Mouse (Mus musculus): ENCODE results near the gene Tram2. TPM values are rescaled to one million over a fixed set of nuclear protein-coding genes. Genes with fewer than 3 reads are reported as not detected.

Gene Tram2
- polyA plus RNA-seq, 2 experiments: 1.2 to 1.8 TPM

DNA sequence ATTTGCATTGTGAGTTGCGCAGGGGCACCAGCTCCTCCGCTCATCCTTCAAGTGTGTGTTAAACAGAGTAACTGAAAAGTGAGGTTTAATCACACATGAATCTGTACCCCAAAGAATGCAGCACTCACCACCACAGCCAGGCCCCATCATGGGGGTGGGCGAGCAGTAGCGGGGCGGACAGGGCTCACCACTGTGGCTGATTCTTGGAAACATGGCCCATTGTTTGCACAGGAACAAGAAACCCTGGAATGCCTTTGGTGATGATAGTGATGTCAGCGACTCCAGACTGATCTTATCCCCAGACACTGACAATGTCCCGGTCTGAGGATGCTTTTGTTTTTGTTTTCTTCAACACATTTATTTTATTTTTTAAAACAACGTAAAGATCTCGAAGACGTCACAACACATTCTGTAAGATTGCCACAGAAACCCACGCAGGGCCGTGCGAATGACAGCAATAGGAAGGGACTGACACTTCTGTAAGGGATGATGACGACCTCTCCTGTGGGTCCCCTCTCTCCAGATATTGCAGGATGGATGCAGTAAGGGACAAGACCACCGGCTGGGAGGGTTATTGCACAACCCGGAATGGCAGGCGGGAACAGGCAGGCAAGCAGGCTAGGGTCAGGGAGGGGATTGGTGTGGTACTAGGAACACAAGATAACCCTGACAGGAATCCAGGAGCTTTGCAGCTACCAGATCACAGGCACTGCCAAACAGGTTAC is 82.3 kb downstream of the Tram2 start:
- Histone ChIP-seq H3K27ac (no peak overlapping the region), H3K9ac (replicated peaks) (no peak overlapping the region), H3K36me3 (replicated peaks; ENCODE audit: control insufficient read depth, insufficient read depth, low read depth) (no peaks in the 10 kb centered on the region), H3K27me3 (ENCODE audit: control insufficient read depth, insufficient read depth, low read length) (no peaks in the 10 kb centered on the region), H3K9me3 (ENCODE audit: control insufficient read depth, low read length) (no peaks in the 10 kb centered on the region), H3K4me1 (replicated peaks; ENCODE audit: control insufficient read depth in 2 of 2, insufficient read depth in 2 of 2, low read length in 1 of 2) (peaks cover 0 to 12% of the 10 kb centered on the region in 2 experiments; a peak in 2 of 4 replicates), H3K4me2 (ENCODE audit: low read depth) (no peak overlapping the region), H3K4me3 (ENCODE audit: insufficient read depth in 1 of 2, low read depth in 2 of 2, low read length in 2 of 2) (no peak overlapping the region)
- DNase-seq (ENCODE audit: low read depth in 3 of 3, low spot score in 3 of 3) (no peak), ATAC-seq (ENCODE audit: insufficient read depth) (peak; percentile 55; the same call in 1 of the 2 replicates)
- 54% methylated on average over 17 of the region's 17 CpGs for WGBS (ENCODE audit: insufficient replicate concordance)
- TF ChIP-seq EP300 (IDR thresholded peaks at IDR 0.05; ENCODE audit: low read depth): no peak
- no peak for TF ChIP-seq CTCF (IDR thresholded peaks at IDR 0.05; ENCODE audit: low read depth)

DNA sequence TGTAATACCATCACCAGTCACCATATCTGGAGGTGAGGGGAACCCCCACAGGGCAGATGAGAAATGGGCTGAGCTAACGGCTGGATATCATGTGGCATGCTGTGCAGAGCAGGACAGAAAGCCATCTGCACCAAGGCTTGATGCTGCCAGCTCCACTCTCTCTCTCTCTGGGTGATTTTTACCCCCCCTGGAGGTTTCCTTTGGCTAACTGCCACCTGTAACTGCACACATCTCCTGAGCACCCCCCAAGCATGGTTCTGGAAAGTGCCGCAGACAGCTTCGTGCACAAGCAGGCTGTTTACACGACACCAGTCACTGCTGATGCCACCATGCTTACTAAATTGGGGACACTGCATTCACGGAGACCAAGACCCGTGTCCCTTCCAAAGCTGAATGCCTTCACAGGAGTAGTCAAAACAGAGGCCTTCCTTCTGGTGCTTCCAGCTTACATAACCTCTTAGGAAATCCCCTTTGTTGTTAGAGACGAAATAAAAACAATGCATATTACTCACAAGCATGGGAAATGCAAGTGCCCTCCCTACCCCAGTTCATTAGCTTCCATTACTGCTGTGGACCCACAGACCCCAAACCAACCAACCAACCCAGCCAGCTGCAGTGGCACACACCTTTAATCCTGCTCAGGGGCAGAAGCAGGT is 83.6 kb downstream of the Tram2 start:
- WGBS (ENCODE audit: insufficient replicate concordance): 56% methylated on average over 7 of the region's 7 CpGs

DNA sequence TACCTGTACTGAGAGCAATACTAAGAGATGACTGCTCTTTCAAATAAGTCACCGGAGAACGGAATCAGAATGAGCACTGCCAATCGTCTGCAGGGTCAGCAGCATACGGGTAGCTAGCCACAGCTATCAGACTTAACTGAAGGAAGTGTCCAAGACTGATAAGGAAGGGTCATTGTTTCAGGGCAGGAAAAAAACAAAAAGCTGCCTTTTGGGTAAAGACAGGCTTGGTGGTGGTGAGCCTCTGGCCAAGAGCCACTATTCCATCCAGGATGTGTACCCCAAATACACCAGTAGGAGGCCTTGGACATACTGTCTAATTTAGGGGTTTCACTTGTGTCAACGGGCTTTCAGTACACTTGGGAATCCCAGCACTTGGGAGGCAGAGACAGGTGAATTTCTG is 84.7 kb downstream of the Tram2 start:
- peaks cover 0 to 12% of the 10 kb centered on the region in 2 experiments; a peak in 2 of 4 replicates for H3K4me1 ChIP-seq (replicated peaks; ENCODE audit: control insufficient read depth in 2 of 2, insufficient read depth in 2 of 2, low read length in 1 of 2)
- H3K27ac ChIP-seq: no peak overlapping the region
- WGBS (ENCODE audit: insufficient replicate concordance): 31% methylated on average over 5 of the region's 5 CpGs
- DNase-seq (ENCODE audit: low read depth in 3 of 3, low spot score in 3 of 3): no peak
- no peaks in the 10 kb centered on the region for H3K36me3 ChIP-seq (replicated peaks; ENCODE audit: control insufficient read depth, insufficient read depth, low read depth)
- no peak overlapping the region for H3K9ac ChIP-seq (replicated peaks)
- no peak for ATAC-seq (ENCODE audit: insufficient read depth)
- no peak overlapping the region for H3K4me3 ChIP-seq (ENCODE audit: insufficient read depth in 1 of 2, low read depth in 2 of 2, low read length in 2 of 2)
- TF ChIP-seq EP300 (IDR thresholded peaks at IDR 0.05; ENCODE audit: low read depth) (no peak), CTCF (IDR thresholded peaks at IDR 0.05; ENCODE audit: low read depth) (no peak)
- no peaks in the 10 kb centered on the region for H3K27me3 ChIP-seq (ENCODE audit: control insufficient read depth, insufficient read depth, low read length)
- no peak overlapping the region for H3K4me2 ChIP-seq (ENCODE audit: low read depth)
- no peaks in the 10 kb centered on the region for H3K9me3 ChIP-seq (ENCODE audit: control insufficient read depth, low read length)

More for the DNA sequence above, 83.6 kb downstream of the Tram2 start:
- H3K4me2 ChIP-seq (ENCODE audit: low read depth): no peak overlapping the region
- H3K36me3 ChIP-seq (replicated peaks; ENCODE audit: control insufficient read depth, insufficient read depth, low read depth): no peaks in the 10 kb centered on the region
- TF ChIP-seq CTCF (IDR thresholded peaks at IDR 0.05; ENCODE audit: low read depth) (no peak), EP300 (IDR thresholded peaks at IDR 0.05; ENCODE audit: low read depth) (no peak)
- DNase-seq (ENCODE audit: low read depth in 3 of 3, low spot score in 3 of 3) (no peak), ATAC-seq (ENCODE audit: insufficient read depth) (no peak)
- peaks cover 0 to 12% of the 10 kb centered on the region in 2 experiments; a peak in 2 of 4 replicates for H3K4me1 ChIP-seq (replicated peaks; ENCODE audit: control insufficient read depth in 2 of 2, insufficient read depth in 2 of 2, low read length in 1 of 2)
- no peak overlapping the region for H3K27ac ChIP-seq
- no peak overlapping the region for H3K4me3 ChIP-seq (ENCODE audit: insufficient read depth in 1 of 2, low read depth in 2 of 2, low read length in 2 of 2)
- H3K27me3 ChIP-seq (ENCODE audit: control insufficient read depth, insufficient read depth, low read length): no peaks in the 10 kb centered on the region
- H3K9me3 ChIP-seq (ENCODE audit: control insufficient read depth, low read length): no peaks in the 10 kb centered on the region
- no peak overlapping the region for H3K9ac ChIP-seq (replicated peaks)

DNA sequence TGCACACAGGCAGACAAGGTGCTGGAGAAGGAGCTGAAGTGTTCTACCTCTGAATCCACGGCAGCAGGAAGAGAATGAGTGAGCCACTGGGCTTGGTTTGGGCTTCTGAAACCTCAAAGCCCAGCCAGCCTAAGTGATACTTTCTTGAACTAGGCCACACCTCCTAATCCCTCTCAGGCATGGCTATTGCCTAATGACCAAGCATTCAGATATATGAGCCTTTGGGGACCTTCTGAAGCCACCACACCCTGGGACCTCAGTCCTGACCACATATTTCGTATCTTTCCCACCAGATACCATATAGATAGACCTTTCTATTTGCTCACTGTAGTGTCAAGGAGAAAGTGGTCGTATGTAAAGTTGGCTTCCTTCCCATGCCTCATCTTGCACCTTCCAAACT is 85.3 kb downstream of the Tram2 start:
- 27% methylated on average over 3 of the region's 3 CpGs for WGBS (ENCODE audit: insufficient replicate concordance)

DNA sequence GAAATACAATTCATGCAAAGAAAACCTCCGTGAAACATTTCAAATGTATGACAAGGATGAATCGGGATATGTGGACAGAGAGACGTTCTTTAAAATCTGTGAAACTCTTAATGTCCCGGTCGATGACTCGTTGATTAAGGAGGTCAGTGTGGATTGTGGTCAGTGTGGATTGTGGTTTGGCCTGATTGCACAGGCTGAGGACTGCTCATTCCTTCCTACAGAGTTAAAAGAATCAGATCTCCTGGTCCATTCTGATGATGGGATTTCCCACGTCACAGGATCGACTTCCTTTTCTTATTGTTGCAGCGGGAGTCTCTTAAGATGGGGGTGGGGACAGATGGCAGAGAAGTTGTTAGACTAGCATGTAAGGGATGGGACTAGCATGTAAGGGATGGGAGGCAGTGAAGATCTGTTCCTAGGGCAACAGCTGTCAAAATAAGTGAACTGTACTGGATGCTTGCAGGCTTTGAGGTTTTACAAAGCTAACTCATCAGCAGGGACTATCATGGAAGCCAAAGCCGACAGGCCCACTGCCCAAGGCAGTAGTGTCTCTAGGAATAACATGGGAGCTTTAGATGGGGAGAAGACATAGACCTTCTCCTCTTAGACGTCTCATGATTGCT is 89.5 kb downstream of the Tram2 start:
- 53% methylated on average over 11 of the region's 11 CpGs for WGBS (ENCODE audit: insufficient replicate concordance)
- H3K9ac ChIP-seq (replicated peaks): no peak overlapping the region
- no peaks in the 10 kb centered on the region for H3K9me3 ChIP-seq (ENCODE audit: control insufficient read depth, low read length)
- TF ChIP-seq CTCF (IDR thresholded peaks at IDR 0.05; ENCODE audit: low read depth): no peak
- no peak overlapping the region for H3K27ac ChIP-seq
- ATAC-seq (ENCODE audit: insufficient read depth) (no peak), DNase-seq (ENCODE audit: low read depth in 3 of 3, low spot score in 3 of 3) (no peak)
- no peak overlapping the region for H3K4me3 ChIP-seq (ENCODE audit: insufficient read depth in 1 of 2, low read depth in 2 of 2, low read length in 2 of 2)
- no peaks in the 10 kb centered on the region for H3K27me3 ChIP-seq (ENCODE audit: control insufficient read depth, insufficient read depth, low read length)
- H3K36me3 ChIP-seq (replicated peaks; ENCODE audit: control insufficient read depth, insufficient read depth, low read depth): no peaks in the 10 kb centered on the region
- peaks cover 0 to 4% of the 10 kb centered on the region in 2 experiments; a peak in 2 of 4 replicates for H3K4me1 ChIP-seq (replicated peaks; ENCODE audit: control insufficient read depth in 2 of 2, insufficient read depth in 2 of 2, low read length in 1 of 2)
- H3K4me2 ChIP-seq (ENCODE audit: low read depth): no peak overlapping the region

More for the DNA sequence above, 85.3 kb downstream of the Tram2 start:
- H3K36me3 ChIP-seq (replicated peaks; ENCODE audit: control insufficient read depth, insufficient read depth, low read depth): no peaks in the 10 kb centered on the region
- TF ChIP-seq CTCF (IDR thresholded peaks at IDR 0.05; ENCODE audit: low read depth) (no peak), EP300 (IDR thresholded peaks at IDR 0.05; ENCODE audit: low read depth) (no peak)
- DNase-seq (ENCODE audit: low read depth in 3 of 3, low spot score in 3 of 3) (no peak), ATAC-seq (ENCODE audit: insufficient read depth) (no peak)
- H3K9me3 ChIP-seq (ENCODE audit: control insufficient read depth, low read length): no peaks in the 10 kb centered on the region
- H3K4me3 ChIP-seq (ENCODE audit: insufficient read depth in 1 of 2, low read depth in 2 of 2, low read length in 2 of 2): no peak overlapping the region
- H3K27me3 ChIP-seq (ENCODE audit: control insufficient read depth, insufficient read depth, low read length): no peaks in the 10 kb centered on the region
- peaks cover 0 to 11% of the 10 kb centered on the region in 2 experiments; a peak in 2 of 4 replicates for H3K4me1 ChIP-seq (replicated peaks; ENCODE audit: control insufficient read depth in 2 of 2, insufficient read depth in 2 of 2, low read length in 1 of 2)
- no peak overlapping the region for H3K9ac ChIP-seq (replicated peaks)
- H3K4me2 ChIP-seq (ENCODE audit: low read depth): no peak overlapping the region
- no peak overlapping the region for H3K27ac ChIP-seq
